Mouse (Mus musculus): Measurements from ENCODE around the gene Haghl. TPM values are rescaled to one million over a fixed set of nuclear protein-coding genes. Genes with fewer than 3 reads are reported as not detected.
A peak's percentile ranks its signal among the peaks of the same experiment; 100 is the strongest.

The Haghl gene
- polyA plus RNA-seq, 1 experiment from 2014 or later = 114 TPM

DNA sequence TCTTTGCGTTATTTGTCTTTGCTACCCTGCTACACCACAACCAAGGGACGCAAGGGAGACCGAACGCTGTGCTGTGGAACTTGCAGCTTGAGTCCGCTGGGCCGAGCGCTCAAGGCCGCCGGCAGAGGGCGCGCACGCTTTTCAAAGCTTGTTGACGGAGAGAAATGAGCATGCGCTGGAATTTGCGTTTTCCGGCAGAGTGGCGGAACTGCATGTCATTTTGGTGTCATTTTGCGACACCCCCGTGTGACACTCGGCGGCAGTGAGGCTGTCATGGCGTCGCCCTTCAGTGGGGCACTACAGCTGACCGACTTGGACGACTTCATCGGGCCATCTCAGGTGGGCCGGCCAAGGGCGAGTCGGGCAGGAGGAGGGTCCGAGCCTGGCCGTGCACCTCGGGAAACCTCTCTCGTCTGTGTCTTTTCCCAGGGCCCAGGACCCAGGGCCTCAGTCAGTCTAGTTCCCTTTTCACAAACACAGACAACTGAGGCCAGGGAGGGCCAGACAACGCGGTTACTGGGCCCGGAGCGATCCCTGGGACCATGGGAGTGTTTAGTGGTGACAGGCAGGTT is 11.8 kb downstream of the Haghl start, which contains the start of gene Narfl:
Narfl (plus strand) TSS at position 228 of the 572 bp plus-strand sequence.
- Histone ChIP-seq H3K4me1 (peaks cover 10% of the 10 kb centered on the region), H3K9ac (replicated peaks) (peak within 1 kb of the TSS; percentile 81), H3K4me2 (replicated peaks) (peak within 1 kb of the TSS; percentile 84), H3K4me3 (peak within 1 kb of the TSS; percentile 71), H3K36me3 (0 out of 2 replicates have a peak, but pooled peaks cover 10% of the 10 kb centered on the region), H3K27ac (replicated peaks) (no peak within 1 kb of the TSS), H3K9me3 (no peaks in the 10 kb centered on the region), H3K27me3 (peaks cover 19% of the 10 kb centered on the region)
- ATAC-seq (ENCODE audit: low FRiP score, low read depth) = peak; percentile 89
- WGBS = under 1% methylated on average over 37 of the region's 37 CpGs

DNA sequence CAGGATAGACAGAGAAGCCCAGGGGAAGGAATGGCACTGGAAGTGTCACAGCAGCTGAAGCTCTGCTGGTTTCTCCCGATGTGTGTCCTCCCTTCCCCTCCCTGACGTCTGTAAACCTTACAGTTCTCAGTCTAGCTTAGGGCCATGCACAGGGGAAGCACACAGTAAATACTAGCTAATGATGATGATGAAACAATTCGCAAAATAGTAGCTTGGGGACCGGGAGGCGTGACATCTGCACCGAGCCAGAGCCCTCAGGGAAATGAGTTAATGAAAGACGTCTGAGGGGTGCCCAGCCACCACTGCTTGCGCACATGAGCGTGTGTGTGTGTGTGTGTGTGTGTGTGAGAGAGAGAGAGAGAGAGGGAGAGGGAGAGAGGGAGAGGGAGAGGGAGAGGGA is 16.1 kb downstream of the Haghl start:
- H3K27ac ChIP-seq (replicated peaks) = no peak overlapping the region
- 73% methylated on average over 9 of the region's 9 CpGs for WGBS
- H3K4me3 ChIP-seq = no peak overlapping the region
- peaks cover 47% of the 10 kb centered on the region for H3K27me3 ChIP-seq
- H3K4me1 ChIP-seq = peaks cover 11% of the 10 kb centered on the region
- H3K36me3 ChIP-seq = no peaks in the 10 kb centered on the region
- no peak overlapping the region for H3K4me2 ChIP-seq (replicated peaks)
- H3K9me3 ChIP-seq = no peaks in the 10 kb centered on the region
- H3K9ac ChIP-seq (replicated peaks) = no peak overlapping the region
- no peak for ATAC-seq (ENCODE audit: low FRiP score, low read depth)

- Histone ChIP-seq H3K4me2 (replicated peaks) (no peak overlapping the region), H3K4me3 (no peak overlapping the region), H3K27ac (replicated peaks) (no peak overlapping the region), H3K4me1 (peaks cover 6% of the 10 kb centered on the region; the same call in 1 of the 2 replicates), H3K27me3 (peaks cover 47% of the 10 kb centered on the region), H3K9me3 (no peaks in the 10 kb centered on the region), H3K36me3 (no peaks in the 10 kb centered on the region), H3K9ac (replicated peaks) (no peak overlapping the region)
- ATAC-seq (ENCODE audit: low FRiP score, low read depth) = peak; percentile 44; the same call in 1 of the 2 replicates
- 54% methylated on average over 5 of the region's 5 CpGs for WGBS
Measured at GRCm38 (mm10) chr17:25765886-25766285, 19.6 kb downstream of the Haghl start.

- no peak overlapping the region for H3K27ac ChIP-seq (replicated peaks)
- no peak for ATAC-seq (ENCODE audit: low FRiP score, low read depth)
- no peaks in the 10 kb centered on the region for H3K9me3 ChIP-seq
- no peak overlapping the region for H3K4me3 ChIP-seq
- 30% methylated on average over 3 of the region's 3 CpGs for WGBS
- peaks cover 50% of the 10 kb centered on the region for H3K27me3 ChIP-seq
- no peak overlapping the region for H3K4me2 ChIP-seq (replicated peaks)
- peaks cover 6% of the 10 kb centered on the region; the same call in 1 of the 2 replicates for H3K4me1 ChIP-seq
- no peak overlapping the region for H3K9ac ChIP-seq (replicated peaks)
- no peaks in the 10 kb centered on the region for H3K36me3 ChIP-seq
Measured at GRCm38 (mm10) chr17:25762591-25762990, 22.9 kb downstream of the Haghl start.

DNA sequence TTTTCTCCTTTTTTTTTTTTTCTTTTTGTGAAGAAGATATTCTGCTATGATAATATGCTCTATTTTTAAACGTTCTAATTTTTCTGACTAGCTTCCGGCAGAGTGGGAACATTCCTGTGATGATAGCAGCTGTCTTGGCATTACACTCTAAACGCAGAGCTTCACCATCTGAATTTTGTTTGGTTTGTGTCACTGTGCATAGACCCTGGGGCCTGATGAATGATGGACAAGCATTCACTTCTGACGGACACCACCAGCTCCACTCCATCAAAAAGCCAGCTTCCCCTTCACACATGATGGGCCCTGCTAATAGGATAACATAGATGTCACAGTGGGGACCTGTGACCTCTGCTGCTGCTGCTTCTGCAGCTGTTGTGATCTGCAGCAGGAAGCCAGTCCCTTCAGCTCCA is 23.9 kb downstream of the Haghl start:
- Histone ChIP-seq H3K9me3 (no peaks in the 10 kb centered on the region), H3K4me2 (replicated peaks) (no peak overlapping the region), H3K4me3 (no peak overlapping the region), H3K27ac (replicated peaks) (no peak overlapping the region), H3K36me3 (no peaks in the 10 kb centered on the region), H3K4me1 (peaks cover 6% of the 10 kb centered on the region; the same call in 1 of the 2 replicates), H3K9ac (replicated peaks) (no peak overlapping the region), H3K27me3 (peaks cover 49% of the 10 kb centered on the region)
- ATAC-seq (ENCODE audit: low FRiP score, low read depth) = no peak
- WGBS = 37% methylated on average over 4 of the region's 4 CpGs

DNA sequence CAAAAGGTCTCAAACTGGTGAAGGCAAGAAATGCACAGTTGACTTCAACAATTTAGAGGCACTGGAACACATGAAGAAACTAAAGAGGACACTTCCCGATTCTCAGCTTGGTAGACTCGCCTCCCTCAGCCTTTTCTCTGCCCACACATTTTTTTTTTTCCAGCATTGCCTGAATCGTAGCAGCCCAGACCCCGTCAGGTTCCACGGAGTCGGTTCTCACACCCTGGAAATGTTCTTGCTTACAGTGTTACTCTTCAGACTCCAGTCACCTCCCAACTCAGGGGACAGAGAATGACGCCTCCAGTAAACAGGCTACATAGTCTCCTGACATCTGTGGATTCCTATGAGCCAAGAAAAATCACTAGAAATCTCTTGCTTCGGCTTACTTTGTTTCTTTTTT is 25.3 kb downstream of the Haghl start:
- peaks cover 43% of the 10 kb centered on the region for H3K27me3 ChIP-seq
- H3K27ac ChIP-seq (replicated peaks) = no peak overlapping the region
- no peaks in the 10 kb centered on the region for H3K36me3 ChIP-seq
- H3K9me3 ChIP-seq = no peaks in the 10 kb centered on the region
- no peak overlapping the region for H3K4me2 ChIP-seq (replicated peaks)
- 82% methylated on average over 8 of the region's 8 CpGs for WGBS
- no peak for ATAC-seq (ENCODE audit: low FRiP score, low read depth)
- no peak overlapping the region for H3K4me3 ChIP-seq
- H3K9ac ChIP-seq (replicated peaks) = no peak overlapping the region
- H3K4me1 ChIP-seq = no peaks in the 10 kb centered on the region

DNA sequence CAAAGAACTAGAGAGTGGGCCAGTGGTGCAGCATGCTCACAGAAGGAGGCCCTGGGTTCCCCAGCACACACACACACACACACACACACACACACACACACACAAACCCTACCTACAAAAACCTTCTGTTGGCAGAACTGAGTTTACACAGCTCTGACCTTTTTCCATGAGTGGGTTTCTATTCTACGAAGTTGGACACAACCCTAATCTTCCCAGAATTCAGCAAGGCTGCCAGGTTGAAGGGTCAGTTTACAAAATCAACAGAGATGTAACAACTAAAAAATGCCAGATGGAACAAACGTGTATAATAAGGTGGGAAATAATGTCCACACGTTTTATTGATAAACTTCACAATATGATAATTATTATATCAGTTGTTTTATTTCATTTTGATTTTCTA is 27.8 kb downstream of the Haghl start:
- H3K9ac ChIP-seq (replicated peaks) = no peak overlapping the region
- H3K4me3 ChIP-seq = no peak overlapping the region
- H3K27me3 ChIP-seq = peaks cover 39% of the 10 kb centered on the region
- no peak overlapping the region for H3K4me2 ChIP-seq (replicated peaks)
- H3K9me3 ChIP-seq = no peaks in the 10 kb centered on the region
- H3K27ac ChIP-seq (replicated peaks) = no peak overlapping the region
- no peaks in the 10 kb centered on the region for H3K36me3 ChIP-seq
- 83% methylated on average over 3 of the region's 3 CpGs for WGBS
- ATAC-seq (ENCODE audit: low FRiP score, low read depth) = no peak
- H3K4me1 ChIP-seq = no peaks in the 10 kb centered on the region

DNA sequence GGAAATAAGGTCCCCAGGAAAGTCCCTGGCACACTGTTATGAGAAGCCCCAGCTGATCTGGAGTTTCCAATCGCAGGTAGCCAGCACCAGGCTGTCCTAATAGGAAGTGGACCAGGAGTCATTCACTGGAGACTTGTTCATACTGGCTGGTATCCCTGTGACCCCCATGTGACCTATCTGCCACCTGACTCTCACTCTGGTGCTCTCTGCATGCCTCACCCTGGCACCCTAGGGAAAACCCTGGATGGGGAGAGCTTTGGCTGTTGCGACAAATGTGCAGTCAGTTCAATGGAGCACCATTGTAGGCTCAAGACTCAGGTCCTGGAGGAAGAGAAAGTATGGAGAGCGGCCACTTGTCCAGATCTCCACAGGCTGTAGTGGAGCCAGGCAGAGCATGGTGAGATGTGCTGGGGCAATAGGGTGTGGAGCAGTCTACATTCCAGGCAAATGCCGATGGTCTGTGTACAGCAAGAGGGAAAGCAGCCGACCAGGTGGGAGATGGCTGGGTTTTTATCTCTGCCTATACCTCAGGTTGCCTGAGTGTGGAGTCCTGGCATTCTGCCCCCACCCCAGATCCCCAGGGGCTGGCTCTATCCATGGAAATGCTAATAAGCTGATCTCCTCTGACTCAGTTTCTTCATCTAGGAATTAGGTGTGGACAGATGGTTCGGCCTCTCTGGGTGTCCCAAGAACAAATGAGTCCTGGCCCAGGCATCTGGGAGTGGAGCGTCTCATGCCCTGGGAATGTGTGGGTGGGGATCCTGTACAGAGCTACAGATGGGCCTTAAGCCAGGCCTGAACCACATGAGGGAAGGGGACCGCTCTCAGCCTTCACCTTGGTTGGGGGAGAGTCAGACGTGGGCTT is 28.9 kb downstream of the Haghl start:
- H3K27ac ChIP-seq (replicated peaks) = no peak overlapping the region
- H3K4me1 ChIP-seq = no peaks in the 10 kb centered on the region; the same call in 1 of the 2 replicates
- H3K27me3 ChIP-seq = peaks cover 39% of the 10 kb centered on the region
- WGBS = 83% methylated on average over 9 of the region's 9 CpGs
- no peak overlapping the region for H3K4me3 ChIP-seq
- no peak overlapping the region for H3K9ac ChIP-seq (replicated peaks)
- no peaks in the 10 kb centered on the region for H3K9me3 ChIP-seq
- H3K4me2 ChIP-seq (replicated peaks) = no peak overlapping the region
- H3K36me3 ChIP-seq = no peaks in the 10 kb centered on the region
- ATAC-seq (ENCODE audit: low FRiP score, low read depth) = no peak

- H3K9me3 ChIP-seq = no peaks in the 10 kb centered on the region
- no peak overlapping the region for H3K4me3 ChIP-seq
- no peak overlapping the region for H3K4me2 ChIP-seq (replicated peaks)
- no peak for ATAC-seq (ENCODE audit: low FRiP score, low read depth)
- 73% methylated on average over 4 of the region's 4 CpGs for WGBS
- peaks cover 39% of the 10 kb centered on the region for H3K27me3 ChIP-seq
- H3K4me1 ChIP-seq = no peaks in the 10 kb centered on the region; the same call in 1 of the 2 replicates
- H3K9ac ChIP-seq (replicated peaks) = no peak overlapping the region
- no peaks in the 10 kb centered on the region for H3K36me3 ChIP-seq
- no peak overlapping the region for H3K27ac ChIP-seq (replicated peaks)
Measured at GRCm38 (mm10) chr17:25755627-25756377, 29.7 kb downstream of the Haghl start.

- H3K27me3 ChIP-seq = peaks cover 32% of the 10 kb centered on the region
- no peaks in the 10 kb centered on the region for H3K9me3 ChIP-seq
- H3K9ac ChIP-seq (replicated peaks) = no peak overlapping the region
- no peak overlapping the region for H3K4me2 ChIP-seq (replicated peaks)
- H3K4me3 ChIP-seq = no peak overlapping the region
- no peaks in the 10 kb centered on the region; the same call in 1 of the 2 replicates for H3K4me1 ChIP-seq
- 84% methylated on average over 4 of the region's 4 CpGs for WGBS
- no peaks in the 10 kb centered on the region for H3K36me3 ChIP-seq
- ATAC-seq (ENCODE audit: low FRiP score, low read depth) = no peak
- no peak overlapping the region for H3K27ac ChIP-seq (replicated peaks)
Measured at GRCm38 (mm10) chr17:25755086-25755485, 30.4 kb downstream of the Haghl start.

DNA sequence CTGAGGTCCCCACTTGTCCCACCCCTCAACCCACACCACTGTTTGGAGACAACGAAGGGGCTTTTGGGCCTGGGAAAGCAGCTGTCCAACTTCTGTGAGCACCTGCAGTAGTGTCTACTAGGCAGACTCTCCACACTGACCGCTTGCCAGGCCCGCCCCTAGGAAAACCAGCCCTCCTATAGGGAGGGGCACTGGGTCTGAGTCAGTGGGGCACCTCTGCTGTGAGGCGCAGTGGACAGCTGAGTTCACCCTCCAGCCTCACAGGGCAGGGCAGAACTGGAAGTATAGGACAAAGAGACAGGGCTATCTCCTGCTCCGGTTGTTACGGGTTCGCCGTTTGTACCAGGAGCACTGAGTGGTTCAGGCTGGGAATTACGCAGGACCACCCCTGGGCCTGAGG is 31.2 kb downstream of the Haghl start, which contains the start of gene Msln:
Msln (minus strand) TSS at position 138 of the 400 bp plus-strand sequence.
- Histone ChIP-seq H3K4me3 (no peak within 1 kb of the TSS), H3K4me2 (replicated peaks) (no peak within 1 kb of the TSS), H3K27me3 (peaks cover 24% of the 10 kb centered on the region), H3K9me3 (no peaks in the 10 kb centered on the region), H3K27ac (replicated peaks) (no peak within 1 kb of the TSS), H3K9ac (replicated peaks) (no peak within 1 kb of the TSS), H3K4me1 (no peaks in the 10 kb centered on the region; the same call in 1 of the 2 replicates), H3K36me3 (no peaks in the 10 kb centered on the region)
- WGBS = 90% methylated on average over 9 of the region's 9 CpGs
- ATAC-seq (ENCODE audit: low FRiP score, low read depth) = no peak
